Mouse (Mus musculus) heart, adult 18-20 months (tissue): ENCODE data around the gene Ctcfl. TPM values are rescaled to one million over a fixed set of nuclear protein-coding genes. Genes with fewer than 3 reads are reported as not detected.
A peak's percentile ranks its signal among the peaks of the same experiment; 100 is the strongest.

ENCODE experiments used
- DNase-seq, 2 experiments: peaks; one replicate each; pipeline ENCODE4 v3.0.0; 2021 to 2022; ENCODE audit warnings: mixed read lengths in 1 of 2
- total RNA-seq, 2 experiments: library from RNA; stranded (reverse); gene quantifications; 2 replicates each; pipeline ENCODE4 v1.2.3; 2021

The Ctcfl gene
- total RNA-seq, 2 experiments from 2014 or later: 0.08 to 0.22 TPM

GRCm38 (mm10) chr2:173083106-173083505 is 36.2 kb downstream of the Ctcfl start:
- DNase-seq: no peak

GRCm38 (mm10) chr2:173082706-173083105 is 36.6 kb downstream of the Ctcfl start:
- DNase-seq: no peak

GRCm38 (mm10) chr2:173080785-173081241 is 38.5 kb downstream of the Ctcfl start:
- peak; percentile 69 to 86 for DNase-seq

GRCm38 (mm10) chr2:173079766-173080549 is 39.4 kb downstream of the Ctcfl start:
- no peak for DNase-seq

GRCm38 (mm10) chr2:173076921-173077320 is 42.4 kb downstream of the Ctcfl start:
- no peak for DNase-seq

- DNase-seq: no peak
Observed at GRCm38 (mm10) chr2:173073666-173074065, 45.7 kb downstream of the Ctcfl start.

- no peak for DNase-seq
Observed at GRCm38 (mm10) chr2:173072948-173073347, 46.4 kb downstream of the Ctcfl start.

- no peak for DNase-seq
Observed at GRCm38 (mm10) chr2:173064864-173065263, 54.5 kb downstream of the Ctcfl start.

- DNase-seq: no peak
Observed at GRCm38 (mm10) chr2:173063219-173063618, 56.1 kb downstream of the Ctcfl start.

- DNase-seq: no peak
Observed at GRCm38 (mm10) chr2:173061443-173062351, 57.6 kb downstream of the Ctcfl start.

- DNase-seq: peak; percentile 25 to 29
Observed at GRCm38 (mm10) chr2:173060450-173060849, 58.9 kb downstream of the Ctcfl start.

GRCm38 (mm10) chr2:173058263-173058662 is 61.1 kb downstream of the Ctcfl start:
- no peak for DNase-seq

GRCm38 (mm10) chr2:173057623-173058022 is 61.7 kb downstream of the Ctcfl start:
- peak; percentile 57 to 74 for DNase-seq

GRCm38 (mm10) chr2:173056882-173057315 is 62.4 kb downstream of the Ctcfl start:
- no peak for DNase-seq

GRCm38 (mm10) chr2:173056303-173056881 is 62.9 kb downstream of the Ctcfl start:
- DNase-seq: no peak

- no peak for DNase-seq
Observed at GRCm38 (mm10) chr2:173053846-173054245, 65.5 kb downstream of the Ctcfl start.

GRCm38 (mm10) chr2:173052881-173053280 is 66.4 kb downstream of the Ctcfl start:
- peak in 1 of 2 experiments; percentile 31 for DNase-seq

GRCm38 (mm10) chr2:173050604-173051382 is 68.5 kb downstream of the Ctcfl start:
- DNase-seq: no peak

- no peak for DNase-seq
Observed at GRCm38 (mm10) chr2:173049817-173050216, 69.5 kb downstream of the Ctcfl start.

- no peak for DNase-seq
Observed at GRCm38 (mm10) chr2:173049231-173049630, 70.1 kb downstream of the Ctcfl start.

GRCm38 (mm10) chr2:173048041-173048745 is 71.1 kb downstream of the Ctcfl start:
- DNase-seq: no peak
